Mouse (Mus musculus) left cerebral cortex, adult 8-10 months (tissue): Measurements from ENCODE around the gene Atg101. TPM values are rescaled to one million over a fixed set of nuclear protein-coding genes. Genes with fewer than 3 reads are reported as not detected.
"Not testable (repeated sequence)": the region's sequence is repeated elsewhere in the genome, so short reads cannot be mapped to it uniquely, and the experiment has no call there.

Source experiments
- DNase-seq, 2 experiments: peaks; one replicate each; pipeline ENCODE4 v3.0.0; 2022; ENCODE audit warnings: low spot score in 2 of 2
- total RNA-seq, 4 experiments: library from RNA; stranded (reverse); gene quantifications; 2 replicates each; pipeline ENCODE4 v1.2.4; 2022

The Atg101 gene
- total RNA-seq, 4 experiments from 2014 or later = 35.9 to 39.3 (median 37.6) TPM

DNA sequence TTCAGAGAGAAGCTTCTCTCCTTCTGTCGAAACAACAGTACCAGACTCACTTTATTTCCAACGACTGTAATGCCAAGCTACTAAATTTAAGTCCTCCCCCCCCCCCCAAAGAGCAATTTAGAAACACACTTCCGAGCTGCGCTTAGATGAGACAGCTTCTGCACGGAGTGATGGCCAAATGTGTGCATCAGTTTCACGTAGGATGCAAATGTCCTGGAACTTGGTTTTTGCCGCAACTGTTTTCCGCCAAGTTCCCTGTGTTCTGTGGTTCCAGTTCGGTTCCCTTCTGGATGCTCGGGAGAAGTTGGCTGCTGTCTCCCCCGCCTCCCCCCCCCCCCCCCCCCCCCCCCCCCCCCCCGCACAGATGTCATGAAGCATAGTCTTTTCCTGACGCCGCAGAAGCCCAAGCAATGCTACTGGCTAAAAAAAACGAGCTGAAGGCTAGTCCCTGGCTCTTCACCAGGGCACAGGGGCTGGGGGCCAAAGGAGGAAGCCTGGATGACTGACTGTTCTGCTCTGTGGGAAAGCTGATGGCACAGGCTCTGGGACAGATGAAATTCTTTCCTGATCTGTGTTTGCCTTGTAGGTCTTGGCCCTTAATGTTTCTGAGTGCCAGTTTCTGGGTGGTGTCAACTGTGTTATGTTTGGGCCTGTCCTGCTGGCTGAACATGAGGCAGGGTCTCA, 27.2 kb downstream of the Atg101 start:
- peak in 1 of 2 experiments; percentile 38 for DNase-seq

DNA sequence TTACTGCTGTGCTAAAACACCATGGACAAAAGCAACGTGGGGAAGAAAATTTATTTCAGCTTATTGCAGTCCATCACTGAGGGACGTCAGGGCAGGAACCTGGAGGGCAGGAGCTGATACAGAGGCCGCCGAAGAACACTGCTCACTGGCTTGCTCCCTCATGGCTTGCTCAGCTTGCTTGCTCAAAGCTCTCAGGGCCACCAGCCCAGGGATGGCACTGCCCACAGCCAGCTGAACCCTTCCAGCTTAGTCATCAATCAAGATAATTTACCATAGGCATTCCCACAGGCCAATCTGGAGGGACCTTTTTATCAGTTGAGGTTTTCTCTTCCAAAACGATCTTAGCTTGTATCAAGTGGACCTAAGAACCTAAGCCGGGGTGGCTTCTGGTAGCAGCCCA, 27.9 kb downstream of the Atg101 start:
- DNase-seq = no peak

DNA sequence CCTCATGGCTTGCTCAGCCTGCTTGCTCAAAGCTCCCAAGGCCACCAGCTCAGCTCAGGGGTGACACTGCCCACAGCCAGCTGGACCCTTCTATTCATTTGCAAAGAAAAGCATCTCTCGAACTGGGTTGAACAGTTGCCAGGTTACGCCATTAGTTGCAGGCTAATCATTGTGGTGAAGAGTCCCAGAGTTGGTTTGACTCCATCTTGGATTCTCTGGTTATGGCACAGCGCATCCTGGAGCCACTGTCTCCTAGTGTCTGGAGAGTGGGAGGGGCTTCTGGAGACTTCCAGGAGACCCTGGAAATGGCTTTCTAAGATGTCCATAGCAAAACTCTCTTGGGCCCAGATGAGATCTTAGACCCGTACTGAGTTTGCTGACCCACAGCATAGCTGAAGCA, 31.3 kb downstream of the Atg101 start:
- no peak for DNase-seq

DNA sequence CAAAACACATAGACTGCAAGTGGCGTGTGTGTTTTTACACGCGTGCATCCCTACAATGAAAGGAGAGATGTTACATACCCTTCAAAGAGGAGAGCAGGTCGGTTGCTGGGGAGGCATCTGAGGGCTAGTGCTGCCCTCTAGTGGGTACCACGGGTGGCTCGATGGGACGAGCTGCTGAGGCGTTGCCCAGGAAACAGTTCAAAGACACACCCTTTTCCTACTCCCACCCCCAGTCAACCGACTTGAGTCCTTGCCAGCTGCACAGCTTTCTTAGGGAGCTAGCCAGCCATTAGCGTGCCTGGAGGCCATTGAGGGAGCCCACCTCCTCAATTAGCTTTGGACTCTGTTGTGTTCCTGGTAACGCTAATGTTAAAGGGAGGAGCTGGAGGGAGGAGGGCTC, 31.8 kb downstream of the Atg101 start:
- peak; percentile 80 to 92 for DNase-seq

DNA sequence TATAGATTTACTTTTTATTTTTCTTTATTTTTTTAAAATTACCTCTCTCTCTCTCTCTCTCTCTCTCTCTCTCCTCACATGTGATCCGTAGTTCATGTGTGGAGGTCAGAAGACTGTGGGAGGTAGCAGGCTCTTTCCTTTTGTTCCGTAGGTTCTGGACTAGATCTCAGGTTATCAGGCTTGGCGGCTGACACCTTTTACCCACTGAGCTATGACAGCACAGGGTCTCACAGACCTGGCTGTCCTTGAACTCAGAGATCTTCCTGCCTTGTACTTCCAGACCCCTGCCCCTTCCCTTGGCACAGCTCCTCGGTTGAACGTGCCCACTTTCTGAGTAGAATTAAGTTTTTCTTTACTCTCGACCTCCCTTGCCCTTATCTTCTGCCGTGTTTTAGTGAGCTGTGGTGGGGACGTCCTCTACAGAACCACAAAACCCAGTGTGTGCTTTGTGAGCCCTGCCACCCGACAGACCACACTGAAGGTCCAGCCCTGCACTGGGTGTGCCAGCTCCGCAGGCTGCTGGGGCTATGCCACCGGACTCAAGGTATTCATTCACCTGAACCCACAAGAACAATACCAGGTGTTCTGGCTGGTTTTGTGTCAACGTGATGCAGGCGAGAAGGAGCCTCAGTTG, 32.3 kb downstream of the Atg101 start:
- no peak for DNase-seq

DNA sequence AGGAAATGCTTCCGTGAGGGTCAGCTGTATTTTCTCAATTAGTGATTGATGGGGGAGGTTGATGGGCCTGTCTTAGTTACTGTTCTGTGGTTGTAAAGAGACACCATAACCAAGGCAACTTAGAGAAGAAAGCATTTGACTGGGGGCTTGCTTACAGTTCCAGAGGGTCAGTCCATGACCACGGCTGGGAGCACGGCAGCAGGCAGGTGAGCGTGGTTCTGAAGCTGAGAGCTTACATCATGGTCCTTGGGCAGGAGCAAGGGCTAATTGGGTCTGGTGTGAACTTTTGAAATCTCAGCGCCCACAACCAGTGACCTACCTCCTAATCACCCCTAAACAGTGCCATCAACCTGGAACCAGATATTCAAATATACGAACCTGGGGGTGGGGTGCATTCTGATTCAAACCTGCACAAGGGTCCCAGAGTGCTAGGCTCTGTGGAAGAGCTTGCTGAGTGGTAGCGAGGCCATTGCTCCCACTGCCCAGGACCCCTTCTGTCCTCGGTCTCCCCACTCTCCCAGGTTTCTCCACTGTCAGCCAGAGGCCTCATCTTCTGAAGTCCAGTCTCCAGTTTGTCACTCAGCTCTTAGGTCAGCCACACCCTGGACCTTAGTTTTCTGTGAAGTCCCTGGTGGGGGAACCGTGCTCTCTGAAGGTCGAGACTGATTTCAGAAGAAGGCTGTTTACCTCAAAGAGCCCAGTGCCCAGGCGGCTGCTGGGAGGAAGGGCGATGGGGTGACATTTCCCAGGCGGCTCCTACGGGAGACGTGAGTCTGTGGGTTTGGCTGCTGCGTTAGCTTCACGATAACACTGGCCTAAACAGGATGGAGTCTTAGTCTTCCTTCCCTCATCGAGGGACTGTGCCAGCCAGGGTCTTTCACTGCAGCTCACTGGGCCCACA, 33.1 kb downstream of the Atg101 start:
- no peak for DNase-seq

DNA sequence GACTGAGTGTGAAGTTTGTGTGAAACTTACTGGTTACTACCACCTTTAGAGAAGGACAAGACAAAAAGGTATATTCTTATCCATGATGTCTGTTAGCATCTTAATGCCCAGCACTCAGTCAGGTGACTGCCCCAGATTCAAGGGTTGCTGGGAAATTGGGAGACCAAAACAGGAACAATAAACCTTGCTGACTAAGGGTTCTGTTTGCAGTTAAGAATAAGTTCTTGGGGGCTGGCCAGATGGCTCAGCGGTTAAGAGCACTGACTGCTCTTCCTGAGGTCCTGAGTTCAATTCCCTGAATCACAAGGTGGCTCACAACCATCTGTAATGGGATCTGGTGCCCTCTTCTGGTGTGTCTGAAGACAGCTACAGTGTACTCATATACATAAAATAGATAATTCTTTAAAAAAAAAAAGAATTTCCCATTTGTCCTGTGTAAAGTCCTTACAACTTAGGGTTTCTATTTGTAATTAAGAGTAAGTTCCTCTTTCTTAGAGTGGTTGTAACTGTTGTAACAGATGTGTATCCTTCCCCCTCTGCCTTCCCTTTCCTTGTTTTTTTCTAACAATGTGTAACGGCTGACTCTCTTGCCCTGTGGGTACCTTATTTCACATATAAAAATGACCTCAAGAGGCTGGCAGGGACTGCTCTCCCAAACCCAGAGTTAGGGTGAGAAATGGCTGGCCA, 33.9 kb downstream of the Atg101 start:
- DNase-seq = no peak

DNA sequence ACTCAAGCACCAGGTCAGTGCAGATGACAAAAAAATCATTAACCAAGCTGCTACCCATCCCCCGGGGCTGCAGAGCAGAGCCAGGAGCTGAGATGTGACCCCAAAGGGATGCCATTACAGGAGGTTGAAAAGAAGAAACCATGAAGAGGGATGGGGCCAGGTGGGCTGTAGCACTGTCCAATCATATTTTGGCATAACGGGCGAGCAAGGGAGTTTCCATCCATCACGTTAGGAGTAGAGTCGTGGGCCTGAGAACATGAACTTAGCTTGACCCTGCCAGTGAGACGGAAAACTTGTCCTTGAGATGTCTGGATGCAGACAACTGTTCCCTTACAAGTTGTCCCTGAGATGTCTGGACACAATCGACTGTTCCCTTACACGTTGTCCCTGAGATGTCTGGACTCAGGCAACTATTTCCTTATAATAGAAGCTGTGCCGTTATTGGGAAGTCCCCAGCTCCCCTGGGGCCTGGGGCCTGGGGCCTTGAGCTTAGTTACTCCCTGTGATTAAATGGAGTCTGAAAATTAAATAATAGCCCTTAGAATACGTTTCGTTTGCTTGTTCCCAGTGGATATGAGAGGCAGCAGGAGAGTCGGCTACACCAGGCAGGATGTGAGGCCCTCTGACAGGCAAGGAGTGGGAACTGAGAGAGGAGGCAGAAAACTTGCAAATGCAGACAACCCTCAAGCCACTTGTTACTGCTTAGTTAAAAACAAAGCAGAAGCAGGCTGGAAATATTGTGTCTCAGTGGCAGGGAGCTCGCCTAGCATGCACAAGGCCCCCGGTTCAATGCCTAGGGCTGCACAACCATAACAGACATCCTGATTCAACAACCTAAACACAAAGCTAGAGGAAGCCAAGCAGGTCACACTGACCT, 35.1 kb downstream of the Atg101 start:
- DNase-seq = no peak

DNA sequence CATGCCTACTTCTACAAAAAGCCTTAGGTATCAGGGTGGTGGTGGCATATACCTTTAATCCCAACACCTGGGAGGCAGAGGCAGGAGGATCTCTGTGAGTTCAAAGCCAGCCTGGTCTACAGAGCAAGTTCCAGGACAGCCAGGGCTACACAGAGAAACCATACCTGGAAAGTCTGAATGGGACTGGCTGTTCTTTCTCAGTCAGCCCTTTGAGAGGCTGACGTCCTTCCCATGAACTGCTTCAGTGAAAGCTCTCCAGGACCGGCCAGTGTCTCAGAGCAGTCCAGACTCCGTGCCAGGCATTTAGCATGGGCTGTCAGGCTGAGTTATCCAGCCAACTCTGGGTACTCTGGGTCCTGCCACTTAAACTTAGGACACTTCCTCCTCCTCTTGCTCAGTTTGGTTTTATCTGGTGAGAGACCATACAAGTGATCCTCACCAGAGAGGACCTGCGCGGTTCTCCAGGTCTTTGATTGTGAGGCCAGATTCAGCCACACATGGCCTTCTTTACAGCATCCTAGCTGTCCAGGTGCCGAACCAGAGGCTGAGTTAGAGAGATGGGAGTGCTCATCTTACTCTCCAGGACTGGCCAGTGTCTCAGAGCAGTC, 36.0 kb downstream of the Atg101 start:
- no peak for DNase-seq

DNA sequence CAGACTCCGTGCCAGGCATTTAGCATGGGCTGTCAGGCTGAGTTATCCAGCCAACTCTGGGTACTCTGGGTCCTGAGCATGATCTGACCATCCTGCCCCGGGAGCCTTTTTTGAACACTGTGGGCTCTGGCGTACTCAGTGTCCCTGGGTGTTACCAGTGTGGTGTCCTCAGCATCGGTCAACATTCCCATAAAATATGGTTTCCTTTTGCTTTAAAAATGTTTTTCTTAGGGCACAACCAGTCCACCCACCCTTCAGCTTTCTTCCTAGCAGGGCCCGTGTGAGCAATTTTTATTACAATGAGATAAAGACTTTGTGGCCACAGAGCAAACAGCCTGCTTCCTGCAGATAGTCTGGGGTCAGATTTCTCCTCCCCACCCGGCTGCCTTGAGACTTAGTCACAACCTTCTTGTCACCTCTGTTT, 36.6 kb downstream of the Atg101 start:
- DNase-seq = no peak

DNA sequence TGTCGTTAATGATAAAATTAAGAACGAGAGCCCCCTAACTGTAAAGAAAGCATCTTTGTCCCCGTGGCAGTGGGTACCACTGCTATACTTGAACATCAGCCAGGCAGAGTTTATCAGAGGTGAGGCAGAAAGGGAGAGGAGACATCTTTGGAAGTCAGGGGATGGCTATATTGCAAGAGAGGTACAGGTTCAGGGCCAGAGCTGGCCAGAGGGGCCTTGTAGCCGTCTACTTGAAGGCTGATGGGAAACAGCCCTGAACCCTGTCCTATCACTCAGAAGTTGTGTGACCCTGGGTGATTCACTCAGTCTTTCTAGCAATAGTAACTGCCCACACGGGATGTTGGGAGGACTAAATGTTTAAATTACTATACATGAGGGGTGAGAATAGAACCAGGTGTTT, 37.1 kb downstream of the Atg101 start:
- DNase-seq = no peak

DNA sequence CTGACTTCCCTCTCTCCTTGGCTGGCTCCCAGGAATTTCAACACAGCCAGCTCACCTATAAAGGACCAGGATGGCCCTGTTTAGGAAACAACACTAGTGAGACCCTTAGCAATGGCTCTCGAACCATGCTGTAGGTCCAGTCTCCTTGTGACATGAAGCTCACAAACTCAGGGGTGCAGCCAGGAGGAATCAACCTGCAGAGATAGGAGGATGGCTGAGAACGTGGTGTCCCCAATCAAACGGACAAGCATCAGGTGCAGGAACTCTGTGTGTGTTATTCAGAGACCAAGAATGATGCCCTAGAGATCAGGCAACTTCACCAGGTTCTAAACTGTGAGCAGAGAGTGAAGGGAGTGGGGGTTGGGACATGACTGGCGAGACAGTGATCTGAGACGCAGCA, 38.0 kb downstream of the Atg101 start:
- no peak for DNase-seq

DNA sequence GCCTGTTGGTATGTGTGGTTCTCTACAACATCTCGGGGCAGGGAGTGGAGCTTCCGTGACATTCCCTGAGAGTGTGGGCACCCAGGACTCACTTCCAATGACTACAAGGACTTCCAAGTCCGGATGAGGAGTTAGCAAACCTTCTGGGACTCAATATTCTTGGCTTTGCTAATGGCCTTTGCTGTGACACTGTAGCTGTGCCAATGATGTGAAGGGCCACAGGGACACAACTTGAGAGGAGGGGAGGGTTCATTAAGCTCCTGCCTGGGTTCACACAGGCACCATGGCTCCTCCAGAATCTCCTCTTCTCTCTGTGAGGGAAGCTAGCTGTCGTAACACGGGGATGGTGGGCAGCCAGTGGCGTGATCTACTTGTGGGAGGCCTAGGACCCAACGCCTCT, 38.6 kb downstream of the Atg101 start:
- DNase-seq = no peak

DNA sequence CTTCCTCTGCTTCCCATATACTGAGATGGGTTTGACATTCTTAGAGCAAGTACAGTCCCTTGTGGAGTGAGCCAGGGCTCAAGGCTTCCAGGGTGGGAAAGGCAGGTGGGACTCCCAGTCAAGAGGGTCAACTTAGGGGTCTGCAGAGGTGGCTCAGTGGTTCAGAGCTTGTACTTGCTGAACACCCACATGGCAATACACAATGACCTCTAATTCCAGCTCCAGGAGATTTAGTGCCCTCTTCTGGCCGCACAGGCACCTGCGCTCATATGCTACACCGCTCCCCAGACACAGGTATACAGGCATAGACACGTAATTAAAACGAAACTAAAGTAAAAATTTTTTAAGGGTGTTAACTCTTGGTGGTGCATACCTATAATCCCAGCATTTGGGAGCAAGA, 39.4 kb downstream of the Atg101 start:
- no peak for DNase-seq

DNA sequence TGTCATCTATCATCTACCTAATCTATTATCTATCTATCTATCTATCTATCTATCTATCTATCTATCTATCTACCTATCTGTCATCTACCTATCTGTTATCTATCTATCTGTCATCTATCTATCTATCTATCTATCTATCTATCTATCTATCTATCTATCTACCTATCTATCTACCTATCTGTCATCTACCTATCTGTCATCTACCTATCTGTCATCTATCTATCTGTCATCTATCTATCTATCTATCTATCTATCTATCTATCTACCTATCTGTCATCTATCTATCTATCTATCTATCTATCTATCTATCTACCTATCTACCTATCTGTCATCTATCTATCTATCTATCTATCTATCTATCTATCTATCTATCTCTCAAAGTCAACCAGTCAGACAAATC, 40.3 kb downstream of the Atg101 start:
- DNase-seq = not testable (repeated sequence)

DNA sequence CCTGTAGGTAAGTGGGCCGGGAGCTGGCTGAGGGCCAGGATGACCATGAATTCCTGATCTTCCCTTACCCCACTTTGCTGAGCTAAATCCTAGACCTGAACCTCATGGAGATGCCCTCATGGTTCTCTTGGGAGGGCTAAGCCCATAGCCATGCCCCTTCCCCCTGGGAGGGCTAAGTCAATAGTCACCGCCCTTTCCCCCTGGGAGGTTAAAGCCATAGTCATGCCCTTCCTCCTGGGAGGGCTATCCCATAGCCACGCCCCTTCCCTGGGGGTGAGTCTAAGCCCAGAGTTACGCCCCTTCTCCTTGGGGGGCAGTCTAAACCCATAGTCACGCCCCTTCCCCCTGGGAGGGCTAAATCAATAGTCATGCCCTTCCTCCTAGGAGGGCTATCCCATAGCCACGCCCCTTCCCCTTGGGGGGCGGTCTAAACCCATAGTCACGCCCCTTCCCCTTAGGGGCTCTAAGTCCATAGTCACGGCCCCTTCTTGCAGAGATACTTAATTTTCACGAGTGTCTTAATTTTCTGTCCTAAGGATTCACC, 42.0 kb downstream of the Atg101 start:
- no peak for DNase-seq

DNA sequence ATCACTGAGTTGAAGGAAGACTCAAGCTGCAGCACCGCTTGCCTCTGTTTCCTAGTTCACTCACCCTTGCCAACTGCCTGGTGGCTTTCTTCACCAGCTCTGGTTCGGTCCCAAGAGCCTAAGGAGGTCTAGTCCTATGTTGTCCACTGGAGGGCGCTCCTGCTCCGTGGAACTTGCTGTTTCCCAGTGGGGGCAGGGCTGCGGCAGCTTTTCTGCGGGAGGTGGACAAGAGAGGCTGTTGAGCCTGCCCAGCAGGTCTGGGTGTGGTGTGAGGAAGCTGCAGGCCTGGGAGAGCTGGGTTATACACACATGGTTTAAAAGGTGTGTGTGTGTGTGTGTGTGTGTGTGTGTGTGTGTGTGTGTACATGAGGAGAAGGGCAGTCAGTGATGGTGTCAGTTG, 43.2 kb downstream of the Atg101 start:
- DNase-seq = peak in 1 of 2 experiments; percentile 53

DNA sequence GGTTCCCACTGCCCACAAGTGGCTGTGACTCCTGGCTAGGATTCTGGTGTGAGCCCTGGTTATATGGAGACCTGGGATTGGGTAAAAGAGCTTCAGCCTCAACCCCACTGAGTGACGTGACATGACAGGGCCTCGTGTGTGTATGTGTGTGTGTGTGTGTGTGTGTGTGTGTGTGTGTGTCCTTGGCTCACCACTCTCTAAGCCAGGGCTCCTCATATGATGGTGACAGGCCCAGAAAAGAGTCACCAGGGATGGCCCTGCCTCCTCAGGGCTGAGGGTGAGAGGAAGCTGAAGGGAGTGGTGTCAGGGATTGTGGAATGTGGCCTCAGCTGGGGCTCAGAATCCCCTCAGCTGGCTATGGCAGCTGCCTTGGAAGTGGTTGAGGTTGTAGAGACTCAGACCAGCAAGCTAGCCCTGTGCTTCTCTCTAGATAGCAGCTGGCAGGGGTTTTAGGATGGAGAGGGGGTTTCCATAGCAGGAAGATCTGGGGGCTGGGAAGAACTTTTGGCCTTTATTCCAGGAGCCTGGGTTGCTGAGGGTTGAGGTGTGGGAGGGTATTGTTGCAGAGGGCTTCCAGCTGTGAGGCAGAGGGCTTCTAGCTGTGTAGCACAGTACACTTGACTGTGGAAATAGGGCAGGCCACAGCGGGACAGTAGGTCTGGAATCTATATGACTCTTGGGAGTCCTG, 44.9 kb downstream of the Atg101 start:
- no peak for DNase-seq

DNA sequence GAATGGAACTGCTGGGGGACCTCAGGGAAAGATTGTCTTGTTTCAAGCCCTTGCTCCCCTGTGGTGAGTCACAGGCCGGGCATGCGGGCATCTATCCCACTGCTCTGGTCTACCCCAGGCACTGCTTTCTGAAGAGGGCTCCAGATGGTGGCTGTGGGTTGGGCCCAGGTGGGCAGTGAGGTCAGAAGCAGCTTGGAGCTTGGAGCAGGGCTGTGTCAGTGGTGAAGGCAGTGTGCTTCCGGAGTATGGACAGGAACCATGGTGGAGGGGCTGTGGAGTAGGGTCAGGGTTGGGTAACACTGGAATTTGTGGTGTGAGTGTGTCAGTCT, 45.5 kb downstream of the Atg101 start:
- no peak for DNase-seq

DNA sequence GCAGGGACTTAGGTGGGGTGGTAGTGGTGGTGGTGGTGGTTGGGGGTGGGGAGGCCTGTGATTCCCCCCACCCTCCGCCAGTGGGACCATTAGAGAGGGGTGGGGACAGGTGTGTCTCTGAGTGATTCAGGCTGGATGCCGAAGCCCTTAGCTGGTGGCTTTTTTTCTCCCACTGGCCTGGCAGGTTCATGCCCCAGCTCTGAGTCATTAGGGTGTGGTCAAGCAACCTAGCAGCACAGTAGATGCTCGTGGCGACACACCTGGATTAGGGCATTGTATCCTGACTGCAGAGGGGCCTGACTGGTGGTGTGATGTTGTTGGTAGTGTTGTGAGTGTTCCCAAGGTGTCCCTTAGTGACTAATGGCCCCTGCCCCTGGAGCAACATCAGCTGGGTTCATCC, 47.0 kb downstream of the Atg101 start:
- DNase-seq = no peak
